Mouse (Mus musculus) heart, postnatal 0 days (tissue): Measurements from ENCODE around the gene Rec114.

Source experiments
- CTCF ChIP-seq: IDR thresholded peaks from 2 replicates; pipeline ENCODE4 v1.5.1; 2016; ENCODE audit warnings: antibody characterized with exemption, control low read depth, low read depth
- EP300 ChIP-seq: IDR thresholded peaks from 2 replicates; pipeline ENCODE4 v1.6.1; 2016; ENCODE audit warnings: antibody characterized with exemption, low read depth

DNA sequence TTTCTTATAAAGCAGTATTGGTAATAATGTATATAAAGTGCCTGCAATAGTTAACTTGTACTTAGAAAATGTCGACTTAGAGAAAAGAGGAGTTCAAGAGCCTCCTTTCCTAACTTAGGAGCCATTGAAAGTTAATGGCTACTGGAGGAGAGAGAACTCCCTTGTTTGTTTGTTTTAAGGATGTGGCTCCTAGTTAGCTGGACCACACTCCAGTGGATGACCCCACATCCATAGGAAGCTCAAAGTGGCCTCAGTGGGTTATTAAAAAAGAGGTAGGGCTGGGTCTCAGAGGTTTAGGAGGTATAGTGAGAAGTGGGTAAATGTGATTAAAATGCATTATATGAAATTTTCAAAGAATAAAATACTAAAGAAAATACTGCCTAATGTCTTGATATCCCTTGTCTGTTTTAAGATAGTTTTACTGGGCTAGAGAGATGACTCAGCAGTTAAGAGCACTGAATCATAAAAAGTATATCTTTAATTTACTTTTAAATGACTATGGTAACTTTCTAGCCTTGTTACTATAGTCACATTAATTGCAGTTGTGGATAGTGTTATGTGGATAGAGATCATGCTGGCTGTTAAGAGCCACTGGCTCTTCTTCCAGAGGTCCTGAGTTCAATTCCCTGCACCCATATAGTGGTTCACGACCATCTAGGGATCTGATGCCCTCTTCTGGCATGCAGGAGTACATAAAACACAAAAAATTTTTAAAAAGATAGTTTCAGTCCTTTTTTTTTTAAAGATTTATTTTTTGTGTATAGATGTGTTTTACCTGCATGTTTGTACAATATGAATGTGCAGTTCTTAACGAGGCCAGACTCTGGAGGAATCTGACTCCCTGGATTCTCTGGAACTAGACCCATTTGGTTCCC lies 128.5 kb downstream of the Rec114 start:
- TF ChIP-seq CTCF = no peak
- no peak for TF ChIP-seq EP300
